In the genomic region with DNA sequence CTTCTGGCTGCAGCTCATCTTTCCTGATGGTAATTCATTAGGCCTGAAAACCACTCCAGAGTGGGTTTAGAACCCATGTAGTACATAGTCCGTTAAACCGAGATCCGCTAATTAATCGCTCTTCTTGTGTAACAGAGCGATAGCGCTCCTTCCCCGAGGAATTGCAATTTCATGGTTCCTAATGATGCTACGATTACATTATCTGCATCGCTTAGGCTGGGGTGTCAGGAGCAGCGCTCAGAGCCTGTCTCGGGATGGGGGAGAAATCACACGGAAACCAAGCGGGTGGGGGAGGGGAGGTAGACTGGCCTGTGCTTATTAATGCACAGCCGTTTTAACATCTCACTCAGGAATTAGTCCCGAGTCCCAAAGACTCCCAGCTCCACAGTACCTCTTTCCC, we compare ENCODE assay signal across 26 mouse cellular contexts.
DNase-seq lines count a peak whose midpoint lies in the region; ATAC-seq lines count a peak whose summit lies in the region.
"Had no signal": no experiment of that assay in that cellular context is flagged by ENCODE, and none has a peak within 500 bp of the region (broad histone marks: within the 10 kb centered on the region; RNA-seq: fewer than 3 reads in every experiment).

No protein-coding gene starts in this region.

- H3K9ac ChIP-seq in hindbrain, embryonic 16.5 days (ENCODE audit: low read depth, low read length), result no peak overlapping the region
- H3K9ac ChIP-seq in neural tube, embryonic 12.5 days, result no peak overlapping the region
- H3K9ac ChIP-seq in hindbrain, embryonic 13.5 days, result no peak overlapping the region
- H3K9ac ChIP-seq in liver, embryonic 12.5 days, result no peak overlapping the region
- H3K9ac ChIP-seq: embryonic facial prominence, embryonic 13.5 days; intestine, embryonic 15.5 days; limb, embryonic 12.5 days had no signal

- WGBS in hindbrain, embryonic 10.5 days, result 50% methylated on average over 15 of the region's 15 CpGs
- WGBS in hindbrain, embryonic 16.5 days, result 35% methylated on average over 15 of the region's 15 CpGs
- 33% methylated on average over 15 of the region's 15 CpGs for WGBS in neural tube, embryonic 12.5 days
- 31% methylated on average over 15 of the region's 15 CpGs for WGBS in hindbrain, embryonic 13.5 days
- 71% methylated on average over 15 of the region's 15 CpGs for WGBS in liver, embryonic 12.5 days (ENCODE audit: insufficient replicate concordance)

- no peak overlapping the region for H3K27ac ChIP-seq in hindbrain, embryonic 10.5 days
- H3K27ac ChIP-seq in hindbrain, embryonic 16.5 days (ENCODE audit: low read depth, low read length), result no peak overlapping the region
- no peak overlapping the region for H3K27ac ChIP-seq in neural tube, embryonic 12.5 days
- H3K27ac ChIP-seq in hindbrain, embryonic 13.5 days, result no peak overlapping the region
- H3K27ac ChIP-seq in liver, embryonic 12.5 days, result no peak overlapping the region
- H3K27ac ChIP-seq: embryonic facial prominence, embryonic 13.5 days; intestine, embryonic 15.5 days; layer of hippocampus, adult 2 months; limb, embryonic 12.5 days had no signal

- H3K9me3 ChIP-seq in hindbrain, embryonic 10.5 days, result peaks cover 4% of the 10 kb centered on the region; the same call in 1 of the 2 replicates
- H3K9me3 ChIP-seq in hindbrain, embryonic 16.5 days (ENCODE audit: control insufficient read depth, low read length), result no peaks in the 10 kb centered on the region
- no peaks in the 10 kb centered on the region for H3K9me3 ChIP-seq in neural tube, embryonic 12.5 days
- H3K9me3 ChIP-seq in hindbrain, embryonic 13.5 days, result no peaks in the 10 kb centered on the region
- H3K9me3 ChIP-seq in liver, embryonic 12.5 days (replicated peaks), result no peaks in the 10 kb centered on the region
- H3K9me3 ChIP-seq: intestine, embryonic 15.5 days; limb, embryonic 12.5 days had no signal

- H3K27me3 ChIP-seq in hindbrain, embryonic 10.5 days (ENCODE audit: insufficient read depth, poor library complexity, severe bottlenecking), result peaks cover 76% of the 10 kb centered on the region
- H3K27me3 ChIP-seq in hindbrain, embryonic 16.5 days (replicated peaks; ENCODE audit: control insufficient read depth, insufficient read depth, low read length), result peaks cover 4% of the 10 kb centered on the region; the same call in 1 of the 2 replicates
- peaks cover 22% of the 10 kb centered on the region for H3K27me3 ChIP-seq in neural tube, embryonic 12.5 days (replicated peaks)
- peaks cover 61% of the 10 kb centered on the region for H3K27me3 ChIP-seq in hindbrain, embryonic 13.5 days
- H3K27me3 ChIP-seq in liver, embryonic 12.5 days (replicated peaks), result peaks cover 17% of the 10 kb centered on the region
- H3K27me3 ChIP-seq: embryonic facial prominence, embryonic 13.5 days; intestine, embryonic 15.5 days had no signal

- no peak overlapping the region for H3K4me3 ChIP-seq in hindbrain, embryonic 10.5 days
- H3K4me3 ChIP-seq in hindbrain, embryonic 16.5 days (ENCODE audit: low read length), result no peak overlapping the region
- H3K4me3 ChIP-seq in neural tube, embryonic 12.5 days, result no peak overlapping the region
- no peak overlapping the region for H3K4me3 ChIP-seq in hindbrain, embryonic 13.5 days
- H3K4me3 ChIP-seq in liver, embryonic 12.5 days, result no peak overlapping the region
- H3K4me3 ChIP-seq: embryonic facial prominence, embryonic 13.5 days; erythroblast, embryonic 14.5 days; intestine, embryonic 15.5 days; layer of hippocampus, adult 2 months; limb, embryonic 12.5 days; megakaryocyte, embryonic 14.5 days; myocyte had no signal

- no peak overlapping the region; the same call in 1 of the 2 replicates for H3K4me2 ChIP-seq in hindbrain, embryonic 16.5 days (ENCODE audit: low read length)
- H3K4me2 ChIP-seq in neural tube, embryonic 12.5 days (replicated peaks), result no peak overlapping the region
- H3K4me2 ChIP-seq in hindbrain, embryonic 13.5 days, result no peak overlapping the region
- no peak overlapping the region for H3K4me2 ChIP-seq in liver, embryonic 12.5 days
- H3K4me2 ChIP-seq: embryonic facial prominence, embryonic 13.5 days; heart, embryonic 11.5 days; intestine, embryonic 15.5 days; limb, embryonic 12.5 days; liver, embryonic 11.5 days had no signal

- H3K4me1 ChIP-seq in hindbrain, embryonic 10.5 days (replicated peaks), result peaks cover 13% of the 10 kb centered on the region
- H3K4me1 ChIP-seq in hindbrain, embryonic 16.5 days (ENCODE audit: control insufficient read depth, insufficient read depth, low read depth, low read length), result no peaks in the 10 kb centered on the region; the same call in 1 of the 2 replicates
- H3K4me1 ChIP-seq in neural tube, embryonic 12.5 days, result no peaks in the 10 kb centered on the region
- peaks cover 7% of the 10 kb centered on the region; the same call in 1 of the 2 replicates for H3K4me1 ChIP-seq in hindbrain, embryonic 13.5 days (replicated peaks)
- no peaks in the 10 kb centered on the region for H3K4me1 ChIP-seq in liver, embryonic 12.5 days
- H3K4me1 ChIP-seq: embryonic facial prominence, embryonic 13.5 days; intestine, embryonic 15.5 days had no signal

- peak; percentile 33 for DNase-seq in hindbrain, embryonic 10.5 days (ENCODE audit: low spot score)
- no peak for DNase-seq in neural tube, embryonic 10.5 days (ENCODE audit: extremely low spot score, low spot score)
- DNase-seq in retina, postnatal 1 day, result peak; percentile 61
- no peak for DNase-seq in B cell, adult 2 months
- DNase-seq: adrenal gland, adult 8-10 months; cerebellum, adult 8-10 months; gastrocnemius, postnatal 10 days; kidney, adult 8-10 months; kidney, postnatal 14 days; lung, adult 18-20 months; lung, postnatal 14 days had no signal

- ATAC-seq in hindbrain, embryonic 16.5 days, result no peak
- ATAC-seq in neural tube, embryonic 12.5 days (ENCODE audit: low FRiP score, low read depth), result peak; percentile 41; the same call in 1 of the 2 replicates
- ATAC-seq in hindbrain, embryonic 13.5 days (ENCODE audit: low FRiP score), result 0 out of 2 replicates have a peak, but pooled peaks have one; percentile 43
- ATAC-seq in liver, embryonic 12.5 days, result no peak
- ATAC-seq: activated CD4-positive, CD25-positive, alpha-beta regulatory T cell, adult 4 months; forebrain, embryonic 16.5 days; intestine, embryonic 15.5 days had no signal

- no peaks in the 10 kb centered on the region for H3K36me3 ChIP-seq in hindbrain, embryonic 10.5 days
- no peaks in the 10 kb centered on the region for H3K36me3 ChIP-seq in hindbrain, embryonic 16.5 days (ENCODE audit: control insufficient read depth, insufficient read depth, low read length)
- H3K36me3 ChIP-seq in neural tube, embryonic 12.5 days, result no peaks in the 10 kb centered on the region
- no peaks in the 10 kb centered on the region; the same call in 1 of the 2 replicates for H3K36me3 ChIP-seq in hindbrain, embryonic 13.5 days
- H3K36me3 ChIP-seq in liver, embryonic 12.5 days, result no peaks in the 10 kb centered on the region
- H3K36me3 ChIP-seq: embryonic facial prominence, embryonic 13.5 days; intestine, embryonic 15.5 days; limb, embryonic 12.5 days had no signal

Comparison
In these comparisons a context has a peak if more than half of its experiments do, and no peak if none do; other contexts are left out.
1. ATAC-seq: peak in neural tube, embryonic 12.5 days (single experiment) and hindbrain, embryonic 13.5 days (single experiment); none in hindbrain, embryonic 16.5 days (single experiment) and liver, embryonic 12.5 days (single experiment).
2. DNase-seq: peak in hindbrain, embryonic 10.5 days (single experiment) and retina, postnatal 1 day (single experiment); none in neural tube, embryonic 10.5 days (single experiment) and B cell, adult 2 months (0 of 2).